Mouse (Mus musculus): ENCODE measurements at regions not wholly inside any gene's neighbourhood (a gene's known extent, or its start where the extent isn't known, plus 50 kb on each side); places are given as distances from the start of the nearest gene placed in this dataset.
A peak's percentile ranks its signal among the peaks of the same experiment; 100 is the strongest.

DNA sequence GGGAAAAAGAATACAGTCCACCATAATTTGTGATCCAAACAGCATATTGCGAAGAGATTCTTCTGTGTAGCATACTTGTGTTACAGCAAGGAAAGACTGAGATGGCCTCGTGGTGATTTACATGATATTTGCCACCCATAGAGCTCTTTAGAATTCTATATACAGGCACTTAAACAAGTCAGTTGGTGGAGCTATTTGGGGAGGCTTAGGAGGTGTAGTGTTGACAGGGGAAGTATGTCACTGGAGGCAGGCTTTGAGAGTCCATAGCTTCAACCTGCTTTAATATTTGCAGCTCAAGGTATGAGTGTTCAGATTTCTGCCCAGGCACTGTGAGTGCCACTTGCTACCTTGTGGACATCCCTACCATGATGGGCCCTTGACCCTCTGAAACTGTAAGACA lies 187.3 kb downstream of the Ostf1 start:
- TF ChIP-seq POLR2A (IDR thresholded peaks at IDR 0.05; ENCODE audit: borderline replicate concordance, insufficient read depth, low read length) (no peak), CTCF (IDR thresholded peaks at IDR 0.05; ENCODE audit: borderline replicate concordance, insufficient read depth, low read depth, low read length) (no peak)
- no peak overlapping the region for H3K27ac ChIP-seq (ENCODE audit: insufficient read depth, low read length)
- DNase-seq: no peak
- 63% methylated on average over 2 of the region's 2 CpGs for WGBS
- H3K27me3 ChIP-seq (ENCODE audit: control insufficient read depth, insufficient read depth, low read length): no peaks in the 10 kb centered on the region
- no peaks in the 10 kb centered on the region for H3K4me1 ChIP-seq (ENCODE audit: control insufficient read depth, insufficient read depth, low read length)
- H3K4me3 ChIP-seq (replicated peaks; ENCODE audit: insufficient read depth, low read depth, low read length): no peak overlapping the region

DNA sequence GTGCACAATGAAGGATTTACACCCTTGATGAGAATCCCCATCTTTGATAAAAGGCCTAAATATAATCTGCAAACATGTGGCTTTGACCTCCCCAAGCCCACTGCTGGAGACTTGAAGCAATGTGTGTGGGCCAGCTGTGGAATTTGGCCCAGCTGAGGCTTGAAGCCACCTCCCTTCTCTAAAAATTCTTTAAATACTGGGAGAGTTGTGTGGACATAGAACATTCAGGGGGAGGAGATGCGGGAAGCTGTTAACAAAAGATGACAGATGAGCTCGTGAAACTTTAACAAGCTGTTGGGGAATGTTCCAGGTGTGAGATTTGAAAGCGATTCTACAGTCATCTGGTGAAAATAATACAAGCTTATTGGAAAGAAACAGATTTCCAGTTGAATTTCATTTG lies 195.3 kb downstream of the Ostf1 start:
- no peaks in the 10 kb centered on the region for H3K4me1 ChIP-seq (ENCODE audit: control insufficient read depth, insufficient read depth, low read length)
- H3K4me3 ChIP-seq (replicated peaks; ENCODE audit: insufficient read depth, low read depth, low read length): no peak overlapping the region
- no peak for TF ChIP-seq POLR2A (IDR thresholded peaks at IDR 0.05; ENCODE audit: borderline replicate concordance, insufficient read depth, low read length)
- no peak for DNase-seq
- H3K27ac ChIP-seq (ENCODE audit: insufficient read depth, low read length): no peak overlapping the region
- H3K27me3 ChIP-seq (ENCODE audit: control insufficient read depth, insufficient read depth, low read length): no peaks in the 10 kb centered on the region
- WGBS: 66% methylated on average over 3 of the region's 3 CpGs

DNA sequence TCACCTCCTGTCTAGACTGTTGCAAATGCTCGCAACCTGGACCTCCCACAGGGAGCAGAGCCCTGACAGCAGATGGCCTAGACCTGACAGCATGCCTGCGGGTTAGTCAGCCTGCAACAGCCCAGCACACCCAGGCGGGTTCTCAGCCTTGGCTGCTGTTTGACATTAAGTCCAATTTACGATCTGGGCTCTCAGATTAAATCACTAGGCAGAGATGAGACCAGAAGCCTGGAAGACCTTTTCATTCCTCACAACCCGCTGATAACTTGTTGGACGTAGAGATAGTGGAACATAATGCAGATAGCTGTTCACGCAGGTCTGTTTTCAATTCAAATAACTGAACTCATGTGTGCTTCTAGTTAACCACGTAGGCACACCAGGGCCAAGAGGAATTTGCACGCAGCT lies 211.2 kb downstream of the Ostf1 start:
- TF ChIP-seq POLR2A (IDR thresholded peaks at IDR 0.05; ENCODE audit: borderline replicate concordance, insufficient read depth, low read length) (no peak), CTCF (IDR thresholded peaks at IDR 0.05; ENCODE audit: borderline replicate concordance, insufficient read depth, low read depth, low read length) (no peak)
- Histone ChIP-seq H3K27me3 (ENCODE audit: control insufficient read depth, insufficient read depth, low read length) (no peaks in the 10 kb centered on the region), H3K27ac (ENCODE audit: insufficient read depth, low read length) (no peak overlapping the region), H3K4me3 (replicated peaks; ENCODE audit: insufficient read depth, low read depth, low read length) (no peak overlapping the region), H3K4me1 (ENCODE audit: control insufficient read depth, insufficient read depth, low read length) (peaks cover 6% of the 10 kb centered on the region; the same call in 1 of the 2 replicates)
- peak; percentile 81 to 88 for DNase-seq
- WGBS: 15% methylated on average over 9 of the region's 9 CpGs

DNA sequence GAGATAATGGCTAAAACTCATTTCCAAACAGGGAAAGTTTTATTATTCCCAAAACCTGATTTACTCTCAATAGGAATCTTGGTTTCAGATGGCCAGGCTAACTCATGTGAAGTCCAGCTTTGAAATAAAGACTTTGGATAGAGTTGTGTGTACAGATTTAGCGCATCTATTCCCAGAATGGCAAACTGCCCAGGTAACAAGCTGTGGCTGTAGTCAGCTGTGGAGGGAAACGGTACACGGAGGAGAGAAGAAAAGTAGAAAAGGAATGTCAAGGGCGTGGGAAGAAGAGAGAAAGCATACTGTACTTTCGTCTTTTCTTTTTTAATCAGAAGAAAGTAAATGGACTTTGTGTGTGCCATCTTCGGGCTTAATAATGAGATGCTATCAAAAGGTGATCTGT lies 213.1 kb downstream of the Ostf1 start:
- Histone ChIP-seq H3K27me3 (ENCODE audit: control insufficient read depth, insufficient read depth, low read length) (no peaks in the 10 kb centered on the region), H3K4me1 (ENCODE audit: control insufficient read depth, insufficient read depth, low read length) (peaks cover 6% of the 10 kb centered on the region; the same call in 1 of the 2 replicates), H3K4me3 (replicated peaks; ENCODE audit: insufficient read depth, low read depth, low read length) (no peak overlapping the region), H3K27ac (ENCODE audit: insufficient read depth, low read length) (no peak overlapping the region)
- no peak for TF ChIP-seq CTCF (IDR thresholded peaks at IDR 0.05; ENCODE audit: borderline replicate concordance, insufficient read depth, low read depth, low read length)
- no peak for TF ChIP-seq POLR2A (IDR thresholded peaks at IDR 0.05; ENCODE audit: borderline replicate concordance, insufficient read depth, low read length)
- 54% methylated on average over 6 of the region's 6 CpGs for WGBS
- DNase-seq: peak; percentile 12 to 38

DNA sequence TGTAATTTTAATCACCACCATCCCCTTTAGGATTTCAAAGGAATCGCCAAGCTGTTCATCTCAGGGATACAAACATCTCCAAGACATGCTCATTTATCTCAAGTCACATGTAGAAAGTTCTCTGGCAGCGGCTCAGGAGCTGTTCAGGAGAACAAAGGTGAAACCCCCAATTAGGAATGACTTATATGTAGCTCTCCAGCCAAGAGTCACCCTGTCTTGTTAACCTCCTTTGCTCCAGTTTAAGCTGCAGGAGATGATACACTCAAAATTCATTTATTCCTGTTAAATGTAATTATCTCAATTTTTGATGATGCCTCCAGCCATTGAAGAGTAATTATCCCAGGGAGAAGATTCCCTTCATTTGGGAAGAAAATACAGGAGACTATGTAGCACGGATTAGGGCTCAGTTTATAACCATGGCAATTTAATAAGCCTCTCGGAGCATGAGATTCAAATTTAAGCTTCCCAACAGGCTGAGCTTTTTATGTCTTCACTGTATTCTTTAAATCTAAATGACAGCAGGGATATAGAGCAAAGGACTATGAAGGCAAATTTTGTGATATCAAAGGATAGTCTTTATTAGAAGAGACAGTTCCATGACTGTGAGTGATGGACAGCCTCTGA lies 254.0 kb downstream of the Ostf1 start:
- DNase-seq: no peak
- Histone ChIP-seq H3K4me3 (replicated peaks; ENCODE audit: insufficient read depth, low read depth, low read length) (no peak overlapping the region), H3K27me3 (ENCODE audit: control insufficient read depth, insufficient read depth, low read length) (no peaks in the 10 kb centered on the region), H3K27ac (ENCODE audit: insufficient read depth, low read length) (no peak overlapping the region), H3K4me1 (ENCODE audit: control insufficient read depth, insufficient read depth, low read length) (no peaks in the 10 kb centered on the region)
- TF ChIP-seq CTCF (IDR thresholded peaks at IDR 0.05; ENCODE audit: borderline replicate concordance, insufficient read depth, low read depth, low read length): no peak
- TF ChIP-seq POLR2A (IDR thresholded peaks at IDR 0.05; ENCODE audit: borderline replicate concordance, insufficient read depth, low read length): no peak
- WGBS: 83% methylated on average over 4 of the region's 4 CpGs

DNA sequence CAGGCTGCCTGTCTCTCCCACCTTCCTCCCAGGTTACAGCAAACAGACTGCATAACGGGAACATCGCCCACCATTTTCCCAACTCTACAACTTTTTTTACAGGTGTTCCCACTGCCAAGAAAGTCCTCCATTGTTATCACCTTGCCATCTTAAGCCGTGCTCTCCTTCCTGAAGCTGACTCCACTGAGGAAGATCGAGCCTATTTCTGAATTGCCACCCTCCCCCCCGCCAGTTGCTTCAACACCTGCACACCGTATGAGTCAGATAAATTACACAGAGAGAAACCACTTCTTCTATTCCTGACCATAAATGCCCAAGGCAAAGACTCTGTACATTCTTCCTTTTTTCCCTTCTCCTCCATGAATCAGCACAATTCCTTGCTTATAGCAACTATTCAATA lies 263.0 kb downstream of the Ostf1 start:
- no peak for DNase-seq
- 92% methylated on average over 6 of the region's 6 CpGs for WGBS

DNA sequence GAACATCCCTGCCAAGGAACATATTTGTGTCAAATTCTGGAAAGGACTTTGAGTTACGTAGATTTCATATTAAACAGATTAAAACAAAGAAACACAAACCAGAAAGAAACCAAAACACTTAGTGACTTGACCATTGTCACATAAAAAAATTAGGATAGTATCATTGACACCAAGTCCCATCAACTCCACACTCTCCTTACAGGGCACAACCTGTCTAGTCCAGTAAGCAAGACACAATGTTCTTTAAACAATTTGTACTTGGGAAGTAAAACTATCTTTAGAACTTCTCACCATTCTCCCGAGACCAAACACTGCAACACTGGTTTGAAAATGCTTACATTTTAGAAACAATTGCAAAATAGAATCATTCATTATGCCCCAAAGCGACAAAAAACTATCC lies 277.7 kb downstream of the Ostf1 start:
- WGBS: 86% methylated on average over 3 of the region's 3 CpGs
- no peak overlapping the region for H3K4me3 ChIP-seq (replicated peaks; ENCODE audit: insufficient read depth, low read depth, low read length)
- H3K27me3 ChIP-seq (ENCODE audit: control insufficient read depth, insufficient read depth, low read length): no peaks in the 10 kb centered on the region
- H3K27ac ChIP-seq (ENCODE audit: insufficient read depth, low read length): no peak overlapping the region
- TF ChIP-seq POLR2A (IDR thresholded peaks at IDR 0.05; ENCODE audit: borderline replicate concordance, insufficient read depth, low read length): no peak
- no peak for TF ChIP-seq CTCF (IDR thresholded peaks at IDR 0.05; ENCODE audit: borderline replicate concordance, insufficient read depth, low read depth, low read length)
- DNase-seq: no peak
- H3K4me1 ChIP-seq (ENCODE audit: control insufficient read depth, insufficient read depth, low read length): no peaks in the 10 kb centered on the region

More for the DNA sequence above, 263.0 kb downstream of the Ostf1 start:
- H3K4me1 ChIP-seq (ENCODE audit: control insufficient read depth, insufficient read depth, low read length): no peaks in the 10 kb centered on the region
- H3K4me3 ChIP-seq (replicated peaks; ENCODE audit: insufficient read depth, low read depth, low read length): no peak overlapping the region
- TF ChIP-seq CTCF (IDR thresholded peaks at IDR 0.05; ENCODE audit: borderline replicate concordance, insufficient read depth, low read depth, low read length): no peak
- TF ChIP-seq POLR2A (IDR thresholded peaks at IDR 0.05; ENCODE audit: borderline replicate concordance, insufficient read depth, low read length): no peak
- H3K27ac ChIP-seq (ENCODE audit: insufficient read depth, low read length): no peak overlapping the region
- H3K27me3 ChIP-seq (ENCODE audit: control insufficient read depth, insufficient read depth, low read length): no peaks in the 10 kb centered on the region

DNA sequence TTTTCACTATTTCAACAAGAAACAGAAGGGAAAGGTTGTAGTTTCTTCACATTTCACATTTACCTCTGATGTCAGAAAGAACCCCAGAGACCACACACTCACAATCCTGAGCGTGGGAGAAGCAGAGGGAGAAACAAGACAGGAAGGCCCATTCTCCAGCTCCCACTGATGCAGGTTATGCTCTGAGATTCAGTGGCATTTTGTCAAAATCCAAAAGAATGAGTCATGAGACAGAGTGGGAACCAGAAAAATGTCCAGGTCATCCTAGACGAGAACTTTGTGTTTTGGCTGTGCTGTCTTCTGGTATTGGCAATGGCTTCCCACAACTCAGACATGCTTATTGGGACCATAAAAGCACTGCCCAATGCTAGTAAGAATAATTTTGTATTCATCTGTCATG lies 285.9 kb downstream of the Ostf1 start:
- no peak for DNase-seq
- H3K4me3 ChIP-seq (replicated peaks; ENCODE audit: insufficient read depth, low read depth, low read length): no peak overlapping the region
- TF ChIP-seq CTCF (IDR thresholded peaks at IDR 0.05; ENCODE audit: borderline replicate concordance, insufficient read depth, low read depth, low read length) (no peak), POLR2A (IDR thresholded peaks at IDR 0.05; ENCODE audit: borderline replicate concordance, insufficient read depth, low read length) (no peak)
- H3K27ac ChIP-seq (ENCODE audit: insufficient read depth, low read length): no peak overlapping the region
- WGBS: 88% methylated on average over 2 of the region's 2 CpGs
- H3K4me1 ChIP-seq (ENCODE audit: control insufficient read depth, insufficient read depth, low read length): no peaks in the 10 kb centered on the region
- H3K27me3 ChIP-seq (ENCODE audit: control insufficient read depth, insufficient read depth, low read length): no peaks in the 10 kb centered on the region

Measured in cerebellum, adult 2 months (tissue).